Comparison of ENCODE assay signal across 21 mouse cellular contexts in genomic region chr2:157998817-157999216, GRCm38 (mm10). TPM values are rescaled to one million over a fixed set of nuclear protein-coding genes. Genes with fewer than 3 reads are reported as not detected.
A peak's percentile ranks its signal among the peaks of the same experiment; 100 is the strongest.
DNase-seq lines count a peak whose midpoint lies in the region; ATAC-seq and TF ChIP-seq lines count a peak whose summit lies in the region.
"Had no signal": no experiment of that assay in that cellular context is flagged by ENCODE, and none has a peak within 500 bp of the region (broad histone marks: within the 10 kb centered on the region; RNA-seq: fewer than 3 reads in every experiment).

No protein-coding gene starts in this region.

- DNase-seq in forebrain, postnatal 0 days, result peak; percentile 16
- DNase-seq in heart, postnatal 4 days, result peak; percentile 31
- DNase-seq in heart, adult 9 months (ENCODE audit: low spot score in 2 of 2), result no peak
- DNase-seq in cerebellum, adult 2 months, result peak; percentile 69 to 86
- peak; percentile 75 to 79 for DNase-seq in cerebellum, postnatal 36 days
- no peak for DNase-seq in c-Kit-positive CD71-positive TER-119-positive erythroid progenitor cells, embryonic 14.5 days (ENCODE audit: low spot score)
- DNase-seq: adrenal gland, postnatal 36 days; kidney, adult 11 months; kidney, postnatal 10 days; liver, postnatal 0 days; lung, postnatal 14 days; midbrain, embryonic 14.5 days; thymus, postnatal 14 days had no signal

- no peak overlapping the region for H3K4me3 ChIP-seq in forebrain, postnatal 0 days (ENCODE audit: low read depth, low read length)
- no peak overlapping the region for H3K4me3 ChIP-seq in forebrain, embryonic 15.5 days
- H3K4me3 ChIP-seq in cerebellum, adult 2 months (replicated peaks; ENCODE audit: insufficient read depth, low read depth, low read length), result no peak overlapping the region
- H3K4me3 ChIP-seq in forebrain, embryonic 16.5 days (replicated peaks; ENCODE audit: low read length), result no peak overlapping the region
- H3K4me3 ChIP-seq: embryonic facial prominence, embryonic 13.5 days; heart, embryonic 10.5 days; left cerebral cortex, adult 2 months; limb, embryonic 10.5 days; neural tube, embryonic 13.5 days had no signal

- no peak overlapping the region for H3K4me2 ChIP-seq in forebrain, postnatal 0 days (ENCODE audit: low read depth)
- no peak overlapping the region for H3K4me2 ChIP-seq in forebrain, embryonic 15.5 days (replicated peaks)
- no peak overlapping the region for H3K4me2 ChIP-seq in forebrain, embryonic 16.5 days (ENCODE audit: low read length)
- H3K4me2 ChIP-seq: embryonic facial prominence, embryonic 13.5 days; neural tube, embryonic 13.5 days had no signal

- no peaks in the 10 kb centered on the region for H3K4me1 ChIP-seq in forebrain, postnatal 0 days (ENCODE audit: insufficient read depth)
- no peaks in the 10 kb centered on the region for H3K4me1 ChIP-seq in forebrain, embryonic 15.5 days
- no peaks in the 10 kb centered on the region for H3K4me1 ChIP-seq in cerebellum, adult 2 months (ENCODE audit: control insufficient read depth, insufficient read depth, low read length)
- H3K4me1 ChIP-seq in forebrain, embryonic 16.5 days (replicated peaks; ENCODE audit: control insufficient read depth, insufficient read depth, low read length), result no peaks in the 10 kb centered on the region
- H3K4me1 ChIP-seq: embryonic facial prominence, embryonic 13.5 days; limb, embryonic 10.5 days had no signal

- WGBS in forebrain, postnatal 0 days, result 60% methylated on average over 3 of the region's 3 CpGs
- 70% methylated on average over 3 of the region's 3 CpGs for WGBS in forebrain, embryonic 15.5 days
- WGBS in cerebellum, adult 2 months, result 28% methylated on average over 3 of the region's 3 CpGs
- WGBS in forebrain, embryonic 16.5 days, result 71% methylated on average over 3 of the region's 3 CpGs

- no peak for TF ChIP-seq POLR2A in cerebellum, adult 2 months (IDR thresholded peaks at IDR 0.05; ENCODE audit: borderline replicate concordance, insufficient read depth, low read length)

- no peak for ATAC-seq in forebrain, postnatal 0 days
- ATAC-seq in forebrain, embryonic 15.5 days (replicated peaks), result no peak
- no peak for ATAC-seq in forebrain, embryonic 16.5 days
- ATAC-seq: CD4-positive, CD25-positive, alpha-beta regulatory T cell, adult 4 months; liver, postnatal 0 days had no signal

- H3K9ac ChIP-seq in forebrain, postnatal 0 days, result no peak overlapping the region
- no peak overlapping the region for H3K9ac ChIP-seq in forebrain, embryonic 15.5 days (replicated peaks)
- H3K9ac ChIP-seq in forebrain, embryonic 16.5 days (replicated peaks; ENCODE audit: low read depth, low read length), result no peak overlapping the region
- H3K9ac ChIP-seq: embryonic facial prominence, embryonic 13.5 days; liver, postnatal 0 days; neural tube, embryonic 13.5 days had no signal

- H3K9me3 ChIP-seq in forebrain, postnatal 0 days (ENCODE audit: low read length), result no peaks in the 10 kb centered on the region
- no peaks in the 10 kb centered on the region for H3K9me3 ChIP-seq in forebrain, embryonic 15.5 days
- H3K9me3 ChIP-seq in forebrain, embryonic 16.5 days (ENCODE audit: control insufficient read depth, low read length), result no peaks in the 10 kb centered on the region
- H3K9me3 ChIP-seq: embryonic facial prominence, embryonic 13.5 days; heart, embryonic 10.5 days; limb, embryonic 10.5 days; neural tube, embryonic 13.5 days had no signal

- H3K36me3 ChIP-seq in forebrain, postnatal 0 days (ENCODE audit: insufficient read depth), result peaks cover 9% of the 10 kb centered on the region
- H3K36me3 ChIP-seq in forebrain, embryonic 15.5 days, result peaks cover 4% of the 10 kb centered on the region; the same call in 1 of the 2 replicates
- H3K36me3 ChIP-seq in forebrain, embryonic 16.5 days (ENCODE audit: control insufficient read depth, insufficient read depth), result peaks cover 7% of the 10 kb centered on the region; the same call in 1 of the 2 replicates

- H3K27ac ChIP-seq in forebrain, postnatal 0 days (ENCODE audit: low read depth, low read length), result no peak overlapping the region
- H3K27ac ChIP-seq in forebrain, embryonic 15.5 days (replicated peaks), result no peak overlapping the region
- H3K27ac ChIP-seq in cerebellum, adult 2 months (ENCODE audit: insufficient read depth, low read length), result no peak overlapping the region
- no peak overlapping the region for H3K27ac ChIP-seq in forebrain, embryonic 16.5 days (ENCODE audit: low read length)
- H3K27ac ChIP-seq: embryonic facial prominence, embryonic 13.5 days; heart, embryonic 10.5 days; left cerebral cortex, adult 2 months; limb, embryonic 10.5 days; neural tube, embryonic 13.5 days had no signal

- TF ChIP-seq CTCF in forebrain, postnatal 0 days (IDR thresholded peaks at IDR 0.05; ENCODE audit: low read depth), result no peak
- TF ChIP-seq CTCF in cerebellum, adult 2 months (IDR thresholded peaks at IDR 0.05; ENCODE audit: borderline replicate concordance, insufficient read depth, low read depth, low read length), result no peak

- no peaks in the 10 kb centered on the region for H3K27me3 ChIP-seq in forebrain, postnatal 0 days (ENCODE audit: insufficient read depth, low read length)
- no peaks in the 10 kb centered on the region for H3K27me3 ChIP-seq in forebrain, embryonic 15.5 days
- no peaks in the 10 kb centered on the region for H3K27me3 ChIP-seq in cerebellum, adult 2 months (ENCODE audit: control insufficient read depth, insufficient read depth, low read length)
- no peaks in the 10 kb centered on the region for H3K27me3 ChIP-seq in forebrain, embryonic 16.5 days (replicated peaks; ENCODE audit: control insufficient read depth, insufficient read depth, low read length)
- H3K27me3 ChIP-seq: embryonic facial prominence, embryonic 13.5 days; neural tube, embryonic 13.5 days had no signal

RNA-seq across cellular contexts. Expression of gene Tti1, which starts 29.4 kb away (rescaled TPM):
- total RNA-seq in forebrain, postnatal 0 days (2014; rRNA removed), result 17.3 and 19.9 TPM in 2 replicates
- 6.6 and 8.1 TPM in 2 replicates for polyA plus RNA-seq in forebrain, postnatal 0 days (2015; fragmentation: Nextera tagmentation; extraction: Ambion mirVana)
- 21.3 and 22.2 TPM in 2 replicates for polyA plus RNA-seq in forebrain, embryonic 15.5 days (2015; fragmentation: Nextera tagmentation; extraction: Ambion mirVana)
- total RNA-seq in heart, postnatal 4 days (2021), result 10 to 100 TPM; 25.2 to 27.4 TPM
- 19.9 and 21.4 TPM in 2 replicates for polyA plus RNA-seq in cerebellum, adult 2 months (2012; rRNA removed)
- polyA plus RNA-seq in forebrain, embryonic 16.5 days (2015; fragmentation: Nextera tagmentation; extraction: Ambion mirVana), result 21.1 and 22.1 TPM in 2 replicates

RNA-seq across cellular contexts. Expression of gene Rprd1b, which starts 29.5 kb away (rescaled TPM):
- total RNA-seq in forebrain, postnatal 0 days (2014; rRNA removed), result 39.8 and 61.3 TPM in 2 replicates
- 12.9 and 18.8 TPM in 2 replicates for polyA plus RNA-seq in forebrain, postnatal 0 days (2015; fragmentation: Nextera tagmentation; extraction: Ambion mirVana)
- polyA plus RNA-seq in forebrain, embryonic 15.5 days (2015; fragmentation: Nextera tagmentation; extraction: Ambion mirVana), result 38.9 and 44.1 TPM in 2 replicates
- 10 to 100 TPM; 29.0 to 36.3 TPM for total RNA-seq in heart, postnatal 4 days (2021)
- 22.4 and 22.7 TPM in 2 replicates for polyA plus RNA-seq in cerebellum, adult 2 months (2012; rRNA removed)
- 36.6 and 44.6 TPM in 2 replicates for polyA plus RNA-seq in forebrain, embryonic 16.5 days (2015; fragmentation: Nextera tagmentation; extraction: Ambion mirVana)

Comparison
In these comparisons a context has a peak if more than half of its experiments do, and no peak if none do; other contexts are left out.
1. DNase-seq: peak in forebrain, postnatal 0 days (single experiment), heart, postnatal 4 days (single experiment), cerebellum, adult 2 months (2 of 2) and cerebellum, postnatal 36 days (2 of 2); none in heart, adult 9 months (0 of 2) and c-Kit-positive CD71-positive TER-119-positive erythroid progenitor cells, embryonic 14.5 days (single experiment).